Mouse (Mus musculus): Measurements from ENCODE around the gene Magi2.

GRCm38 (mm10) chr5:19981518-19981917 is 754.7 kb downstream of the Magi2 start:
- TF ChIP-seq EP300 (IDR thresholded peaks at IDR 0.05; ENCODE audit: low read depth) (no peak), CTCF (IDR thresholded peaks at IDR 0.05; ENCODE audit: low read depth) (no peak)
